Mouse (Mus musculus): ENCODE results near the gene Cyb5d2.

Gene Cyb5d2

DNA sequence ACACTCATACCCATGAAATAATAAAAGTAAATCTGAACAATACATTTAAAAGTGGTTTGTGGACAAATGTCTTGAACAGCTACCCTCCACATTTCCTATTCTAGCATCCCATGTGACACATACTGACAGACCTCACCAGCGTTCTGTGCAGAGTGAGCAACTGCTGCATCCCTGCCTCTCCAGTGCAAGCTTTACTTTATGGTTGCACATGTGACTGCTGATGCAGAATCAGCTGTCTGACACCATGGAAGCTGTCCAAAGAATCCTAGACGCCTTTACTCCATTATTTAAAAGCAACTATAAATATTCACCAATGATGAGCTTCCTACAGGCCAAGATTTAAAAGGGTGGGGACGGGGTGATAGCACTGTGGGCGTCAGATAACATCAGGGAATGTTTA, 24.5 kb downstream of the Cyb5d2 start:
- no peak for DNase-seq

DNA sequence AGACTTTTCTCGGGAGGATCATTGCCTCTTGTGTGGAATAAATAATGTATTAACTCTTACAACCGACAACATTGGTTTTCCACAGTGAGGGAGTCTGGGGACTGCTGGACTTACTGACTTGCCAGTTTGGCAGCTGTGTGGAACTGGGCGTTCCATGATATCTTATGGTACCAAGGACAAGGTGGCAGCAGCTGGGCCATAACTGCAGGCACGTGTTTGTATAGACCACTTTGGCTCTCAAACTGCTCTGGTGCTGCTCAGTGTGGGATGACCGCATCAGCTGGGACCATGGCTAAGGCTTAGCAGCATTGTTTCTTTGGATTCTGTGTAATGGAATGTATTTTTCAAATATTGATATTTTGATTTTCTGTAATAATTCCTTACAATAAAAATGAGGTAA, 25.1 kb downstream of the Cyb5d2 start:
- no peak for DNase-seq

DNA sequence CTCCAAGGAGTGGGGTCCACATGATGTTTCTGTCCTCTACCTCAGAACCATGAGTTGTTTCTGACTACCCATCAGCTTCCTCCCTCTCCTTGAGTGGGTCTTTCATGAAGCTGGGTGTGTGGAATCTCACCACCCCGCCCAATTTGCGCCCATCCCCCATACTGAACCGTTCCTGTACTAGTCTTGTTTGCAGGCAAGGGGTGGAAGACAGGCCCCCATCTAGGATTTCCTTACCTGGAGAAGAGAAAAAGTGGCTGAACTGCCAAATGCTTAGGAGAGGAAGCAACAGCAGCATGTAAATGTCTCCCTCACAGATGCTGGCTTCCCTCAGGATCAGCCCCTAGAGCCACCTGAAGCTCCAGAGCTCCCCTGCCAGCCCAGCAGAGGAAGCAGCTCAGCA, 25.6 kb downstream of the Cyb5d2 start:
- DNase-seq, result no peak

DNA sequence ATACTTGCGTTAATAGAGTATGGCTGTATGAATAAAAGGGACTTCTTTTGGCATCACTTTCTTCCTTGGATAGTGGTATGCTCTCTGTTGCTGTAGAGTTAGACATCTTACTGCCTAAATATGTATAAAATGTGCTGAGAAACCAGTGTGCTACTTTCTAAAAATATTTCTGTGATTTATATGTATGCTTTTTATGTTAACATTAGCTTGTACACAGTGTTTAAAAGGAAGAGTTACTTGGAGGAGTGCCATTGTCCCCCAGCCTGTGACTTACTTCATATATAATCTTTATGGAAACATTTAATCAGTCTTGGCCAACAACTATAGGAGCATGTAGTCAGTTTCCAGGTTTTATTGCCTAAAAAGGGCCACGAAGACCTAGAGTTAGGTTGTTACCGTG, 26.9 kb downstream of the Cyb5d2 start:
- no peak for DNase-seq

DNA sequence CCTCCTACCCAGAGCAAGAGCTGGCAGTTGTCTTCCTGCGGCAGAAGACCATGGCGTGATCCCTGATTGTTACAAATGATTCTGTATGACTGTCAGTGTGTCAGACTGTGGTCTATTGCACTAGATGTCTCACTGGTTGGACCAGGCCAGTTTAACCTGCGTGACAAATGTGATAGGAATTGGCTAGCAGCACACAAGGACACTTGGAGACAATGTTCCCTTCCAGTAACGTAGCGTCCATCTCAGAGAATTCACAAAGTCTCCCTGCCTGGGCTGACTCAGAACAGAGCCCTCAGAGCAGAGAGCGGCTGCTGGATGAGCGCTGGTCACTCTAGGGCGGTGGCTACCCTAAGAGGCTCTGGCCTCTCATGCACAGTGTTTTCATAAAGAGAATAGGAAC, 28.2 kb downstream of the Cyb5d2 start:
- no peak for DNase-seq

DNA sequence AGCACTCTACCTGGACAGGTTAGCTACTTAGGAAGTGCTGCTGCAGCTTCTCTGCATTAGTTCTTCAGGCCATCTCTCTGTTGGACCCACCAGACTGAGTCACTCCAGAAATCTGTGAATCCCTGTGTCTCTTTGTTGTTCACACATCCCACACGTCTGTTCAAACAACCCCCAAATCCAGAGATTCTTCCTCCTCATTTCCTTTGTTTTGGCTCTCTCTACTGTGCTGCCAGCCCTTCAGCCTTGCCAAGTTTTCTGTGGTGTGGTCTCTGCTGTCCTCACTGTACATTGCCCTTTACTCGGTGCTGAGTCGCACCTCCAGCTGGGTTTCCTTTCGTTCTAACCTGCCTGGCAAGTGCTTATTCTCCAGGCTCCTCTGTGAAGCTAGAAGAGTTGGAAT, 31.7 kb downstream of the Cyb5d2 start:
- no peak for DNase-seq

DNA sequence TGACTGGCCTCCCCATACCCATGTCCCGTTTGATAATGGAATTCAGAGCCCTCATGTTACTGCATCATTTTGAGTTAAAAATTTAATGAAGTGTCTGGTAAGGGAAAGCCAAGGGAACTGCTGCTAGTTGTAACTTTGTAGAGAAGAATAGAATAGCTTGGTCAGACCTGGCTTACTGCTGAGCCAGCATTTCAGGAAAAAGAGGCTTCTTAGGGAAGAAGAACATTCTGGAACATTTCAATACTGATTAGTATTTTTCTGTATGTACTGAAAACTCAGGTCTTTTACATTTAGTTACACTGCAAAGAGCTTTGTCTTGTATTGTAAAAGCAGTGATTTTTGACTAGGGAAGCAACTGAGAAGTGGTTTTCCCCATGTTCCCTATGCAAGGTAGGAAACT, 35.2 kb downstream of the Cyb5d2 start:
- DNase-seq, result no peak

DNA sequence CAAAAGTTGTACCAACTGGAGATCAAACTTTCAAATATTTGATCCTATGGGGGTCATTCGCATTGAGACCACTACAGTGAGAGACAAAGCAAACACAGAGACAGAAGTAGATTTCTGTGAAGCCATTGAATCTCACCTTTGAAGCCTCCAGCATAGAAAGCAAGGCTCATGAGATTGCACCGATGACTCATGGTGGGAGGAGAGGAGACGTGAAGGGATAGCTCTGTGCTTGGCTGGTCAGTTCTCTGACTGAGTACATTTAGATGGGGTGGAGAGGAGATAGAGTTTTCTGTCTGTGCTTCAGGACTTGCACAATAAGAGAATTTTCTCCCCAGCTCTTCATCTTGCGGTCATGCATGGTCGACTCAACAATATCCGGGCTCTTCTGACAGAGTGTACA, 36.4 kb downstream of the Cyb5d2 start:
- DNase-seq, result no peak

DNA sequence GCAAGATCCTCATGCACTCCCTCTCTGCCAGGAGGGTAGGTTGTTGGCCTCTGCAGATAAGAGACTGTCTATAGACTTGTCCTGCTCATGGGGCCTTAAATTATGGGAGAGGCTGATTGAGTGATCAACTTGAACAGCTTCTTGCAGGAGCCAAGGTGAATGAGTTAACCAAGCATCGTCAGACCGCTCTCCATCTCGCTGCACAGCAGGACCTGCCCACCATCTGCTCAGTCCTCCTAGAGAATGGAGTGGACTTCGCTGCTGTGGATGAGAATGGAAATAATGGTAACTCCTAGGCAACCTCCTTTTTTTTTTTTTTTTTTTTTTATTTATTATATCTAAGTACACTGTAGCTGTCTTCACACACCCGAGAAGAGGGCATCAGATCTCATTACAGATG, 37.6 kb downstream of the Cyb5d2 start:
- peak; percentile 15 for DNase-seq

DNA sequence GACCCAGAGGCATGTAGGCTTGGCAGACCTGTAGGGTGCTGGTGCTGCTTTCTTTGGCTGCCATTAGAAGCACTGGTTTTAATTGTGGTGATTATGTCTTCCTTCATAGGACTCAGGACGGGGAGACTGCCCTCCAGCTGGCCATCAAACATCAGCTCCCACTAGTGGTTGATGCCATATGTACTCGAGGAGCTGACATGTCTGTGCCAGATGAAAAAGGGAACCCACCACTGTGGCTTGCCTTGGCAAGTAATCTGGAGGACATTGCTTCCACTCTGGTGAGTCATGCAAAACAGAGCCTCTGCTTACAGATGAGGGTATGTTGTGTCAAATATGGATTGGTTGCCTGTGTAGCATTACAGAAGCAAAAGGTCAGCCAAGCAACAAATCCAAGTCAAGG, 44.0 kb downstream of the Cyb5d2 start:
- DNase-seq, result no peak

DNA sequence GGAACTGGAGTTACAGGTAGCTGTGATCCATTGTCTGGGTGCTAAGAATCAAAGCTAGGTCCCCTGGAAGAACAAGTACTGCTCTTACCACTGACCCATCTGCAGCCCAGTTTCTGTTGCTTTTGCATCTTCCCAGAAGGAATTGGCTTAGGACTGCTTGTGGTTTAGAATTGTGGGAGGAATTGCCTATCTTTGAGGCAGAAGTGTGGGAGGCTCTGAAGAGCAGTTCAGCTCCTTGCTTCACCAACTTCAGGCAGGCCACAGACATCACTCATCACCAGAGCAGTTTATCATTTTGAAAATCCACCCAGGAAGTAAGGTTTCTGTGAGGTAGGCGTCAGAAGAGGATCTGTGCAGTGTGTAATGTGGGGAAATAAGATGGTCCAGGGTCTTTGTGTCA, 56.9 kb downstream of the Cyb5d2 start:
- no peak for DNase-seq

DNA sequence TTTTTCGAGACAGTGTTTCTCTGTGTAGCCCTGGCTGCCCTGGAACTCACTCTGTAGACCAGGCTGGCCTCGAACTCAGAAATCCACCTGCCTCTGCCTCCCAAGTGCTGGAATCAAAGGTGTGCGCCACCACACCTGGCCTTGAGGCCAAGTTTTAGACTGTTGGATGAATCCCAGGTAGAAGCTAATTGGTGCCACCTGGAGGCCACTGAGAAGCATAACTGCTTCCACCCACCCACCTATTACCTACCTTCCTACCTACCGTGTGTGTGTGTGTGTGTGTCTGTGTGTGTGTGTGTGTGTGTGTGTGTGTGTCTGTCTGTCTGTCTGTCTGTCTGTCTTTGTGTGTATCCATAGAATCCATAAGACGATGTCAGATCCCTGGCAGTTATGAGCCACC, 58.4 kb downstream of the Cyb5d2 start:
- peak; percentile 11 for DNase-seq

DNA sequence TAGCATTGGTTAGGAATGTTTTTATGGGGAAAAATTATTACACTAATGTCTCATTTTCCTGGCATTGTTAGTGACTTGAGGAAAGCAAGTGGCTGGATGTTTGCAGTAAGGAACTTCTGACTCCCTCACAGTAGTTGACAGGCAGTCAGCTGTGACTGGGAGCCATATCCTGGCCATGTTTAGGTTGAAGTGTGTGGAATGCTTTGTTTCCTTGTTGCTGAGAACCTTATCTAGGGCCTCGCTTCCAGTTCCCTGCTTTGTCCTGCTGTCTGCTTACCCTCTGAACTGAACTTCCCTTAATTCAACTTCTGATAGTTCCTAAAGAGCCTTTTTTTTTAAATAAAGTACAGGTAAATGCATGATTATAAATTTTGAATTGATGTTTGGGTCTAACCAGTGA, 59.6 kb downstream of the Cyb5d2 start:
- no peak for DNase-seq

DNA sequence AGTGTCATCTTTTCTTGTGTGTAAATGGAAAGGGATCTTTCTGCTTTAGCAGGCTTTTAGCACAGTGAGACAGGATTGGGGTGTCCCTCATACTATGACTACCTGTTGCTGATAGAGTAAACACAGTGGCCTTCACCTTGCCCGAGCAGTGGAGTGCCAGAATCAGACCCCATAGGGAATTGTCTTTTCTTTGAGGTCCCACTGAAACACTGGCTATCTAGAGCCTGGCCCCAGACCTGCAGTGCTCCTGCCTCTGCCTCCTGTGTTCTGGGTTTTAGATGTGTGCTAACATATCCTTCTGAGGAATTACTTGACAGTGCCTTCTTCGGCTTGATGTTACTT, 60.5 kb downstream of the Cyb5d2 start:
- DNase-seq, result no peak

DNA sequence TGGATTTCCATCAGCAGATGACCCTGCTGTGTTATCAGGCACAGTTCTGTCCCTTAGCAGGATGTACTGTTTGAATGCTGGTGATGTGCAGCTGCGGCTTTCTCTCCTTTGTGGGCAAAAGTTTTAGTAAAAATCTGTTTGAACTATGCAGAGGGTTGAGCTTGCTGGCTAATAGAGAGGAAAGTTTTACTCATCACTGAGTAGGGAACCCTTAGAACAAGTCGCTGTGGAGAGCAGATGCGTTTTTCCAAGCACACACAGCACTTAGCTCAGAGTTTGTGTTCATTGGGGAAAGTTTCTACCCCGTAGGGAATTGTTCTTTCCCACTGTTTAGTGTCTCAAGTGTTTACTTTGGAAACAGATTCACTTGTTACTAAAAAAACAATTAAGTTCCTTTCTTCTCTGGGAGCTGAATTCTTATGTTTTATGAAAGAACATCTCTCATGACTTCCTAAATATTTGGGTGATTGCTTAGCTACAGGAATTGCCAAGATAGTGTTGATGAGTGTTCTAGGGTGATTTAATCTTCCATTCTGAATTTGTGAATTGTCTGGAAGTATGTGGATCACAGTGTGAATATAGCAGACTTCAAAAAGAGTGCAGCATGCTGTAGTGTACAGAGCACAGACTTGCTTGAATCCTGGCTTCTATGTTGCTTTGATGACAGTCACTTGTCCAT, 61.0 kb downstream of the Cyb5d2 start:
- DNase-seq, result no peak

DNA sequence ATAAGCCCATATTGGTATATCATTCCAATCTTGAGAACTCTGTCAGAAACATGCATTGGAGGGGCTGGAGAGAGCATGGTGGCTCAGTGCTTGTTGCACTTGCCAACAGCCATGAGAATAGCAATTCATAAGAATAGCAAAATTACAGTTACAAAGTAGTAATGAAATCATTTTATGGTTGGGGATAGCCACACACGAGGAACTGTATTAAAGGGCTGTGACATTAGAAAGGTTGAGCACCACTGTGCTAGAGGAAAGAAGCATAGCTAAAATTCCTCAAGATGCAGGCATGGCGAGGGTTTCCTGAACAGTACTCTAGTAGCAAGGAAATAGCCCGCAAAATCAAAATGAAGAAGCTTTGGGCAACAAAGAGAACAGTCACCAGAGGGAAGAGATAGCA, 62.2 kb downstream of the Cyb5d2 start:
- DNase-seq, result no peak

Data from cerebellum, adult 11-12 months (tissue).